Mouse (Mus musculus) mesoderm, embryonic 11.5 days (tissue): Measurements from ENCODE around the gene Erg.

Experiments used
- DNase-seq: peaks from one replicate; pipeline ENCODE4 v3.0.0-alpha.2; 2012; ENCODE audit warnings: low read depth, low spot score

Gene Erg

GRCm38 (mm10) chr16:95586311-95586602 lies at the start of gene Erg:
TSS of gene Erg (minus strand) at chr16:95586593.
- DNase-seq, result no peak

GRCm38 (mm10) chr16:95631816-95632215 lies 45.4 kb upstream of the Erg start:
- DNase-seq, result no peak

DNA sequence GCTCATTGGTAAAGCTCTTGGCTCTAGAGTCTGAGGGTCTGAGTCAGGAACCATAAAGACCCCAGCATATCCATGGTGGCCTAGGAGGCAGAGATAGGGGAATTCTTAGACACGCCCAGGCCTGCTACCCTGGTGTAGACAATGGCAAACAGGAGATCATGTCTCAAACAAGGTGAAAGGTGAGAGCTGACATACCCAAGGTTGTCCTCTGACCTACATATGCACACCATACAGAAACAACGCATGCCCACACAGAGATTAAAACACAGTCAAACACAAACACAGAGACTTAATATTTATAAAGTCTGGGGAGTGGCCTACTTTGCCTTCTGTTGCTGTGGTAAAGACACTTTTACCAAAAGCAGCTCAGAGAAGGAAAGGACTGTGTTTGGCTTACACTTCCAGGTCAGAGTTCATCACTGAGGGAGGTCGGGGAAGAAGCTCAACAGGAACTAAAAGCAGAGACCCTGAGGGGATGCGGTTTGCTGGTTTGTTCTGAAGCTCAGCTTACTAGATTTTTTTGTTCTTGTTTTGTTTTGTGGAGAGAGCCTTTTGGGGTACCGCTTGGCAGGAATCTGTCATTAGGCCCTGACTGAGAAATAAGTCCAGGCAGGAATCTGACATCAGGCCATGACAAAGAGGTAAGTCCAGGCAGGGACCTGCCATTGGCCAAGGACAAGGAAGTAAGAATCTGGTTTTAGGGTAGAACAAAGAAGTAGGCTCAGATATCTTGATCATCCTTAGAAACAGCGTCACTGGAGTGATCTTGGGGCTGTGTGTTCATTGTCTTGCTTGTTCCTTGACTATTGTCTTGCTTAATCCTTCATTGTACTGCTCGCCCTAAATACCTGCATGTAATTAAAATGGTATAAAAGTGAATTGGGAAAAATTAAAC lies 37.7 kb upstream of the Erg start:
- no peak for DNase-seq

GRCm38 (mm10) chr16:95623056-95623455 lies 36.7 kb upstream of the Erg start:
- no peak for DNase-seq

- DNase-seq, result no peak
Measured at GRCm38 (mm10) chr16:95619859-95620325, 33.5 kb upstream of the Erg start.

DNA sequence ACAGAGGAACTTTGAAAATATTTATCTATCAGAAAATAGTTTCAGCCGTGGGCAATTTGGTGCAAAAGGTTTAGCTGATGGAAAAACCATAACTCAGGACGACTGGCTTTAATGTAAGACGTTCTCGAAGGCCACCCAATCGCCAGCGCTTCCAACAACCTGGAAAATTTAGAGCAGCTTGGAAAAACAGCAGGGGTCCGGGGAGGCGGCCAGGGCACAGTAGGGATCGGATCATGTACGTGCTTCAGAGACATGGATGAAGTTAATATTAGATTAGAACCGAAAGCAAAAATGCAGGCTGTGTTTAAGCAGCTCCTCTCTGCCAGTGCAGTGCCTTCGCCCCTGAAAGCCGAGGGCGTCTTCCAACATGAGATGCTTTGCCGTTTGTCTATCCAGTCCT lies 31.8 kb upstream of the Erg start:
- no peak for DNase-seq

DNA sequence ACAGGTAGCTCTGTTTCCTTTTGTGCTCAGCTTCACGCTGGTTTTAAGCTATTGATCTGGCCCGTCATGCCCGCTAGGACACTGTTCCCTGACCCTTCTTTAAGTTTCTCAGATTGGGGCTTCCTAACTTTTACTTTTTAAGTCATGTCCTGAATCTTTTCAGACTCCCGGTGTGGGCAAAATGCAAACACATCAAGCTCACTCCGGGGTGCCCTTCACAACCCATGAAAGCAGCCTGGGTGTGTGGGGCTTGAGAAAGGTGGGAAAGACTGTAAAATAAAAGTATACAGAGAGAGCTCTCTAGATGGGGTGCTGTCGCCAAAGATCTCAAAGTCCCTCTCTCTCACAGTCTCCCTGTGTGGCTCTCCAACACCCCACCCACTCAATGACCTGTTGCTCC lies 31.3 kb upstream of the Erg start:
- DNase-seq, result no peak

DNA sequence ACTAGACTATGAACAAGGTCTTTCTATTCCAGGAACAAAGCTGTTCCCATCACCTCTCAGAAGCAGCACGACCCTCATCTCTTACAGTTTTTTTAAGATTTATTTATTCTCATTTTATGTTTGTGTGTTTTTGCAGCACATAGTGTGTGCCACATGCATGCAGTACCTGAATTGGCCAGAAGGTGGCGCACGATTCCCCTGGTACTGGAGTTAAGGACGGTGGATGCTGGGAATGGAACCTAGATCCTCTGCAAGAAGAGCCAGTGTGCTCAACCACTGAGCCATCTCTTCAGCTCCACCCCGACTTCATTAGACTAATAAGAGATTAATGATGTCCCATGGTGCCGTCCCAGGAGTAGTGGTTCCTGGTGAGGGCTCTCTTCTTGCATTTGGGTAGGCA lies 29.2 kb upstream of the Erg start:
- no peak for DNase-seq

GRCm38 (mm10) chr16:95614482-95614881 lies 28.1 kb upstream of the Erg start:
- DNase-seq, result no peak

DNA sequence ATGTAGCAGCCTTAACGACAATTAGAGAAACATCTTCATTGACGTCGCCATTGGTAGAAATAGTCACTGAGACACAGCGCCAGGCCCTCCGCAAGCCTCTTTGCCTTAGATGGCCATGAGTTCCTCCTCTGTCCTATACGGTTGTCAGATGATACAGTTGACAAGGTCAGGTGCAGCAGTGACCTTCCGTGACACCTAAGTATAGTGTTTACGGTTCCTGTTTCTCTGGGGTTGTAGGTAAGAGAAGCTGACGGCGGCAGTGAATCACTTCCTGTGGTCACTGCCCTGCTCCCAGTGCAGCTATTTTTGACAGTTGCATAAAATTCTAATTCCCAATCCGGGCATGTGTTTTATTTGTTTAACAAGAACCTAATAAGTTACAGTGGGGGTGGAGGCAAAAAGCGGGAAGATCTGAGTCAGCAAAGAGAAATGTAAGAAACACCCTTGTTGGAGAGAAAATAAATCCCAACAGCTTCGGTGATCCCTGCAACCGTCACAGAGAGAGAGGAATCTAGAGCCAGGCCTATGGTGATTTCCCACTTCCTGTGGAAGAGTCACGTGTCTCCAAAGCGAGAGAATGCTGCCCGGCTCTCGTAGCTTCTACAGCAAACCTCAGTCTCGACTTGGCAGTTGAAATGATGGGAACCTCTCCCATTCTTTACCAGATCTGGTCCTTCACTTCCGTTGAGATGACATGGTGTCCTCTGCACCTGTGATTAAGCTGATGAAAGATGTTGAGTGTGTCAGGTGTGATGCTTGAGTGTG lies 25.8 kb upstream of the Erg start:
- DNase-seq, result no peak

DNA sequence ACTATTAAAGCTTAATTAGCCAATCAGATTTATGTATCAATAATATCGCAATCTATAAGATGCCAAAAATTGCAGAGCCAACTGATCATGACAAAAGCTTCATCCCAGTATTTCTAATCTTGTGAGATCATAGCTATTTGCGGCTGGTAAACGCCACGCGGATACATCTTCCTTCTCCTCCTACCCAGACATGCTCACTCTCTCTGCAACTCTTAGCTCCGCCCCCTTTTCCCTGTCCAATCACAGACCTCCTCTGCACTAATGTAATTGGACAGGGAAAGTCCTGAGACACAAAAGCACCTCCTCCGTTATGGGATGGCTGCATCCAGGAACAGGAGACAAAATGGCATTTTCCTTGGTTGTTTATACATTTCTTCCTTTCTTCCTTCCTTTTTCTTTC lies 22.2 kb upstream of the Erg start:
- DNase-seq, result no peak

DNA sequence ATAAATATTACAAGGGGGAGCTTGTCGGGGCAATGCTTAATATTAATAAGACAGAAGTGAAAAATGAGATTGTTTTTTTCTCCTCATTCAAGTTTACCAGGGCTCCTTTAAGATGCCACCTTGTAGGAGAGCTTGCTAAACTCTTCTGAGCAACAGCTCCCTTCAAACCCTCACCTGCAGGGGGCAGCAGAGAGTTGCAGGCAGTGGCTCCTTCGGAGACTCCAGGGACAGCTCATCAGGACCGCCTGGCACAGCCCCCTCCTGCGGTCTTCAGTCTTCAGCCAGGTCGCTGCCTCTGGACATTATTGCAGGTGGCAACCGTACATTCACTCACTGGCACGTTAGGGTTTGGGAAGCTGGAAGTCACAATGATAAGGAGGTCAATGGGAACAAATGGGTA lies 18.9 kb upstream of the Erg start:
- DNase-seq, result peak; percentile 78

- DNase-seq, result no peak
Measured at GRCm38 (mm10) chr16:95602504-95602903, 16.1 kb upstream of the Erg start.

DNA sequence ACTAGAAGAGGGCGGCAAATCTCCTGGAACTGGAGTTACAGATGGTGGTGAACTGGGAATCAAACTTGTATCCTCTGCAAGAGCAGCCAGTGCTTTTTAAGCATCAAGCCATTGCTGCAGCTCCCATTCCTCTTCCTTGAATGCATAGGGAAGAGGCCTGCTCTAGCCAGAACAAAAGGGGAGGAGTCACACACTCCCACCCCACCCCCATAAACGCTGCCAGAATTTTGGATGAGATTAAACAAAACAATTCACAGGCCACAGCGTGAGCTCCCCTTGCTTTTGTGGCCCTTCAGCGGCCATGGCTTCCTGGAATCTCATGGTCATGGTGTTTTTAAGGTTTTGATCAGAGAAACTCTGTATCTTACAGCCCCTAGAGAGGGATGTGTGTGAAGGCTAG lies 15.4 kb upstream of the Erg start:
- DNase-seq, result no peak

GRCm38 (mm10) chr16:95601219-95601580 lies 14.8 kb upstream of the Erg start:
- DNase-seq, result no peak

GRCm38 (mm10) chr16:95600572-95601218 lies 14.3 kb upstream of the Erg start:
- DNase-seq, result no peak

- DNase-seq, result no peak
Measured at GRCm38 (mm10) chr16:95598930-95599329, 12.5 kb upstream of the Erg start.

DNA sequence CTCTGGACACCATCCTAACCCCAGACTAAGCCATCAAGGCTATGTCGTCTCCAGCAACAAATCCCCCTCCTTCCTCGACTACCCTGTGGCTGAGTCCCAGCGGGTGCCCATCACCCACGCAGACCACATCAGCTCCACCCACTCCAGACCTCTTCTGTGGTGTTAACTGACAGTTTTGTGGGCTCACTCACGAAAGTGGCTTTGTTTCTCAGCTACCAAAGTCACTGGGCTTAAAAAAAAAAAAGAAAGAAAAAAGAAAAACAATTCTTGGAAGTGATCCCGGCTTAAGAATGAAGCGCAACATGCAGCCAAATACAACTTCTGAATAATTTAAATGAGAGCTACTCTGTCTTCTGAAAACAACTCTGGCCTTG lies 11.2 kb upstream of the Erg start:
- DNase-seq, result no peak

- no peak for DNase-seq
Measured at GRCm38 (mm10) chr16:95596884-95597577, 10.6 kb upstream of the Erg start.

GRCm38 (mm10) chr16:95588849-95589248 lies 2.5 kb upstream of the Erg start:
- no peak for DNase-seq

- DNase-seq, result no peak
Measured at GRCm38 (mm10) chr16:95586726-95587125, 333 bp upstream of the Erg start.
